Mouse (Mus musculus): ENCODE measurements around the gene Llgl2. TPM values are rescaled to one million over a fixed set of nuclear protein-coding genes. Genes with fewer than 3 reads are reported as not detected.

Llgl2 gene
- total RNA-seq, 2 experiments from 2014 or later = 4.0 to 12.7 TPM

DNA sequence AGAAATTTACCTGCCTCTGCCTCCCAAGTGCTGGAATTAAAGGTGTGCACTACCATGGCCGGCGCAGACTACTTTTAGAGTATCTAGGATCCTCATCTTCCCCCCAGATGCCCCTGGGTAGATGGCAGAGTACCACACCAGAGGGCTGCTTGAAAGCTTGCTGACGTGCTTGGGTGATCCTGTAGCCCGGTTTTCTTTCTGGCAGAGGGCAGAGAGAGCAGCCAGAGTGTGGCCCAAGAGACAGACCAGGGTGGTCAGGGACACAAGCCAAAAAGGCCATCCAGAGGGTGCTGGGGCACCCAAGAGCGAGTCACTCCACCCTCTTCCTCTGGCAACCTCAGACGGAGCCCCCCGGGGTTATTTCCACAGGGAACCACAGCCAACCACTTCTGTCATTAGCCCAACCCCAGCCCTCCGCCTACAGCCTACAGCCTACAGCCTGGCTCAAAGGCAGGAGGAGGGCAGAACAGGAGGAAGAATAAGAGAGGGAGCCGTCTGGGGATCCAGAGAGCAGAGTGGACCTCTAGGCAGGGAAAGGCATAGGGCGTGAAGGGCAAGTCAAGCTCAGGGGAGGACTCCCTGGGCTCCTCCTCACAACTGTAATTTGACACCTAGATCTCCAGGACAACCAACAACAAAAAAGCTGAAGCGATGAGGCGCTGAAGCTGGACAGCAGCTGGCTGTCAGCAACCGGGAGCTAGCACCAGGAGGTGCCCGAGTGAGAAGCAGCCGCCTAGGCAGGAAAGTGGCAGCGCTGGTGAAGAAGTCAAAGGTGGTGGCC lies 75.8 kb downstream of the Llgl2 start, which contains the start of gene Smim5:
Gene Smim5 (plus strand): TSS at position 481 of the 781 bp plus-strand sequence.
- ATAC-seq (replicated peaks; ENCODE audit: low FRiP score, low TSS enrichment, poor library complexity, severe bottlenecking) = peak; percentile 45

GRCm38 (mm10) chr11:115900561-115901337 lies 76.9 kb downstream of the Llgl2 start:
- no peak for ATAC-seq (replicated peaks; ENCODE audit: low FRiP score, low TSS enrichment, poor library complexity, severe bottlenecking)

DNA sequence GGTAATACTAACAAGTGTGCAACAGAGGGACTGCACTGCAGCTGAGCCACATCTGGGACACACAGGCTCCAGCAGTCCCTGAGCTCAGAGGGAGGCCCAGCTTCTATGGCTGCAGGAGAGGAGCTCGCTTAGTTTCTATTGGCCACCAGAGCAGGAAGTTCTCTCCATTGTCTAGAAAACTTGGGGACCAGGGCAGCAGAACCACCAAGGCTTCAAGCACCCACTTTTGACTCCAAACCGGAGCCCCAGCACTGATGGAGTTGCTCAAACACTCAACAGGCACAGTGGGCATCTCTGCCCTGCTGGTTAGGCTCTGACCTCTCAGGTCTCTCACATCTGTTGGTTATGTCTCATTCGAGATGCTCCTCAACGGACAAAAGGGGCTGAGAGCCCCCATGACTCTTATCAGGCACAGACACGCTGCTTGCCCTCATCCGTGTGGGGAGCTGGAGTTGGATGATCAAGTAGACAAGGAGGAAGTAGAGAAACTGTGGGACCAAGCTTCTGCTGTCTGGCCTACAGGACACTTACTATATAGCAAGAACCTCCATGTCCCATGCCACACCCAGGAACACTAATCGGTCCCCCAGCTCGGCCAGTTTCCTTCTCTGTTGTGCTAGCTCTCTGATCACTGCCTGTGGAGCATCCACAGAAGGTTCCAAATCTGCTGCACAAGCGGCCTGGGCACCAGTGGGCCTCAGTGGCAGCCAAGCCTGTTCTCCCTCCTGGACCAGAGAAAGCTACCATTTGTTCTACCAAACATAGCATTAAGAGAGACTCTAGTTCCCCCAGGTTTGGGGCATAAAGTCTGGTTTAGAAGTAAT lies 77.7 kb downstream of the Llgl2 start:
- peak; percentile 55 for ATAC-seq (replicated peaks; ENCODE audit: low FRiP score, low TSS enrichment, poor library complexity, severe bottlenecking)

- ATAC-seq (replicated peaks; ENCODE audit: low FRiP score, low TSS enrichment, poor library complexity, severe bottlenecking) = no peak
Measured at GRCm38 (mm10) chr11:115902177-115902576, 78.3 kb downstream of the Llgl2 start.

GRCm38 (mm10) chr11:115902831-115903230 lies 79.0 kb downstream of the Llgl2 start:
- no peak for ATAC-seq (replicated peaks; ENCODE audit: low FRiP score, low TSS enrichment, poor library complexity, severe bottlenecking)

GRCm38 (mm10) chr11:115903384-115904230 lies 79.8 kb downstream of the Llgl2 start:
- ATAC-seq (replicated peaks; ENCODE audit: low FRiP score, low TSS enrichment, poor library complexity, severe bottlenecking) = peak; percentile 51

- ATAC-seq (replicated peaks; ENCODE audit: low FRiP score, low TSS enrichment, poor library complexity, severe bottlenecking) = no peak
Measured at GRCm38 (mm10) chr11:115904231-115904955, 80.5 kb downstream of the Llgl2 start.

Other genes with a start within 250 kb of the Llgl2 start
- 55.7 and 76.8 TPM in 2 replicates for gene Mrps7, start 220.1 kb upstream of the Llgl2 start, total RNA-seq (2014; fragmentation: Nextera tagmentation)
- 40.5 and 67.1 TPM in 2 replicates for gene Mrps7, start 220.1 kb upstream of the Llgl2 start, total RNA-seq (2017)
- gene Gga3, start 220.0 kb upstream of the Llgl2 start, total RNA-seq (2014; fragmentation: Nextera tagmentation) = 53.5 and 69.9 TPM in 2 replicates
- 21.6 and 67.6 TPM in 2 replicates for gene Gga3, start 220.0 kb upstream of the Llgl2 start, total RNA-seq (2017)
- gene Mif4gd, start 211.1 kb upstream of the Llgl2 start, total RNA-seq (2014; fragmentation: Nextera tagmentation) = 54.6 and 55.4 TPM in 2 replicates
- gene Mif4gd, start 211.1 kb upstream of the Llgl2 start, total RNA-seq (2017) = 29.3 and 45.4 TPM in 2 replicates
- 20.5 and 32.1 TPM in 2 replicates for gene Slc25a19, start 195.8 kb upstream of the Llgl2 start, total RNA-seq (2014; fragmentation: Nextera tagmentation)
- gene Slc25a19, start 195.8 kb upstream of the Llgl2 start, total RNA-seq (2017) = 14.2 and 19.6 TPM in 2 replicates
- 70.1 and 74.4 TPM in 2 replicates for gene Grb2, start 115.5 kb upstream of the Llgl2 start, total RNA-seq (2014; fragmentation: Nextera tagmentation)
- gene Grb2, start 115.5 kb upstream of the Llgl2 start, total RNA-seq (2017) = 40.7 and 73.1 TPM in 2 replicates
- 29.0 and 44.6 TPM in 2 replicates for gene Tmem94, start 58.6 kb upstream of the Llgl2 start, total RNA-seq (2014; fragmentation: Nextera tagmentation)
- gene Tmem94, start 58.6 kb upstream of the Llgl2 start, total RNA-seq (2017) = 15.1 and 31.5 TPM in 2 replicates
- gene Caskin2, start 10.4 kb upstream of the Llgl2 start, total RNA-seq (2014; fragmentation: Nextera tagmentation) = 9.5 and 9.8 TPM in 2 replicates
- 1.4 and 3.7 TPM in 2 replicates for gene Caskin2, start 10.4 kb upstream of the Llgl2 start, total RNA-seq (2017)
- 20.4 and 32.6 TPM in 2 replicates for gene Tsen54, start 9.3 kb upstream of the Llgl2 start, total RNA-seq (2014; fragmentation: Nextera tagmentation)
- gene Tsen54, start 9.3 kb upstream of the Llgl2 start, total RNA-seq (2017) = 16.8 and 17.1 TPM in 2 replicates
- 0.11 TPM in 1 of 2 replicates, not detected in the other for gene Myo15b, start 34.4 kb downstream of the Llgl2 start, total RNA-seq (2014; fragmentation: Nextera tagmentation)
- gene Myo15b, start 34.4 kb downstream of the Llgl2 start, total RNA-seq (2017) = 0.69 TPM in 1 of 2 replicates, not detected in the other
- gene Smim5, start 75.9 kb downstream of the Llgl2 start, total RNA-seq (2014; fragmentation: Nextera tagmentation) = 40.3 and 83.8 TPM in 2 replicates
- 24.6 and 29.4 TPM in 2 replicates for gene Smim5, start 75.9 kb downstream of the Llgl2 start, total RNA-seq (2017)
- 2.0 and 5.2 TPM in 2 replicates for gene Smim6, start 88.0 kb downstream of the Llgl2 start, total RNA-seq (2014; fragmentation: Nextera tagmentation)
- not detected in 2 replicates for gene Smim6, start 88.0 kb downstream of the Llgl2 start, total RNA-seq (2017)
- 20.8 and 33.2 TPM in 2 replicates for gene Sap30bp, start 109.2 kb downstream of the Llgl2 start, total RNA-seq (2014; fragmentation: Nextera tagmentation)
- 251 and 314 TPM in 2 replicates for gene Sap30bp, start 109.2 kb downstream of the Llgl2 start, total RNA-seq (2017)
- 19.7 and 22.7 TPM in 2 replicates for gene Recql5, start 109.4 kb downstream of the Llgl2 start, total RNA-seq (2014; fragmentation: Nextera tagmentation)
- gene Recql5, start 109.4 kb downstream of the Llgl2 start, total RNA-seq (2017) = 17.0 and 21.0 TPM in 2 replicates
- 0.07 and 0.37 TPM in 2 replicates for gene Itgb4, start 150.7 kb downstream of the Llgl2 start, total RNA-seq (2014; fragmentation: Nextera tagmentation)
- 0.65 TPM in 1 of 2 replicates, not detected in the other for gene Itgb4, start 150.7 kb downstream of the Llgl2 start, total RNA-seq (2017)
- 31.7 and 35.1 TPM in 2 replicates for gene Galk1, start 188.7 kb downstream of the Llgl2 start, total RNA-seq (2014; fragmentation: Nextera tagmentation)
- 29.7 and 39.5 TPM in 2 replicates for gene Galk1, start 188.7 kb downstream of the Llgl2 start, total RNA-seq (2017)
- gene H3f3b, start 203.9 kb downstream of the Llgl2 start, total RNA-seq (2014; fragmentation: Nextera tagmentation) = 594 and 607 TPM in 2 replicates
- 709 and 905 TPM in 2 replicates for gene H3f3b, start 203.9 kb downstream of the Llgl2 start, total RNA-seq (2017)
- 27.0 and 53.0 TPM in 2 replicates for gene Unk, start 206.3 kb downstream of the Llgl2 start, total RNA-seq (2014; fragmentation: Nextera tagmentation)
- gene Unk, start 206.3 kb downstream of the Llgl2 start, total RNA-seq (2017) = 11.0 and 12.0 TPM in 2 replicates